Mouse (Mus musculus) heart, adult 2 months (tissue): ENCODE data around the gene Stx7.

Source experiments
- CTCF ChIP-seq: fragments of 200-600 bp; IDR thresholded peaks from 2 replicates; pipeline ENCODE4 v1.8.1; 2022; ENCODE audit warnings: antibody characterized with exemption, mild to moderate bottlenecking, moderate library complexity
- EP300 ChIP-seq: fragments of 200-500 bp; IDR thresholded peaks from 2 replicates; pipeline ENCODE4 v1.6.1; 2011; ENCODE audit warnings: low read depth, low read length, control low read depth; ENCODE audit not compliant: insufficient read depth
- POLR2A ChIP-seq: fragments of 200-500 bp; IDR thresholded peaks from 2 replicates; pipeline ENCODE4 v1.6.1; 2011; ENCODE audit warnings: mild to moderate bottlenecking, low read depth, low read length, control low read depth; ENCODE audit not compliant: insufficient read depth

DNA sequence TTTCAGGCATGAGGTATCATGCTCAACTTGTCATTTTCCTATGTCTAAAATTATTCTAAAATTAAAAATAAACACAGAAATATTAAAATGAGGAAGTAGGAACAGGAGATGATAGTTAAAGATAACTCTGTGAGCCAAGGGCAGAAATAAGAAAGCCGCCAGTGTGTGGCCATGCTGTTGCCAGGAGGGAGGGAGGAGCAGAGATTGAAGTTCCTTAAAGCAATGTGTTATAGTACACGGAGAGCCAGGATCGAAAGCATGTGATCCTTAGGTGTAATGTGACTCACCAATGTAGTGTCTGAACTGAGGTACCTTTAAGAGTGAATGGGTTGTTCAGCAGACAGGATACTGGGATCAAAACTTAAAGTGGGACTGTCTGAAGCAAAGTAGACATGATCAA, 6.4 kb upstream of the Stx7 start:
- no peak for TF ChIP-seq POLR2A
- no peak for TF ChIP-seq EP300
- TF ChIP-seq CTCF = no peak
